Mouse (Mus musculus) ES-Bruce4 (cell line): ENCODE data around the gene Ldah.

ENCODE experiments used
- CTCF ChIP-seq: IDR thresholded peaks from one replicate; pipeline ENCODE4 v1.8.1; 2011; ENCODE audit warnings: low read depth, low read length
- EP300 ChIP-seq: IDR thresholded peaks from 2 replicates; pipeline ENCODE4 v1.6.1; 2011; ENCODE audit warnings: low read depth, low read length; ENCODE audit not compliant: insufficient read depth
- POLR2A ChIP-seq: IDR thresholded peaks from one replicate; pipeline ENCODE4 v1.8.1; 2011; ENCODE audit warnings: low read length; ENCODE audit not compliant: insufficient read depth

GRCm38 (mm10) chr12:8331489-8332173 is 123.7 kb downstream of the Ldah start:
- TF ChIP-seq EP300: no peak
- no peak for TF ChIP-seq CTCF
- TF ChIP-seq POLR2A: no peak
